Mouse (Mus musculus): ENCODE measurements at regions not wholly inside any gene's neighbourhood (a gene's known extent, or its start where the extent isn't known, plus 50 kb on each side); places are given as distances from the start of the nearest gene placed in this dataset.

GRCm38 (mm10) chr16:12359116-12359515 lies 375.2 kb downstream of the Shisa9 start:
- DNase-seq (ENCODE audit: low spot score in 2 of 2) = peak in 1 of 2 experiments; percentile 11

GRCm38 (mm10) chr16:12389545-12389944 lies 405.6 kb downstream of the Shisa9 start:
- DNase-seq (ENCODE audit: low spot score in 2 of 2) = no peak

- DNase-seq (ENCODE audit: low spot score in 2 of 2) = no peak
Observed at GRCm38 (mm10) chr16:12435697-12436221, 451.8 kb downstream of the Shisa9 start.

DNA sequence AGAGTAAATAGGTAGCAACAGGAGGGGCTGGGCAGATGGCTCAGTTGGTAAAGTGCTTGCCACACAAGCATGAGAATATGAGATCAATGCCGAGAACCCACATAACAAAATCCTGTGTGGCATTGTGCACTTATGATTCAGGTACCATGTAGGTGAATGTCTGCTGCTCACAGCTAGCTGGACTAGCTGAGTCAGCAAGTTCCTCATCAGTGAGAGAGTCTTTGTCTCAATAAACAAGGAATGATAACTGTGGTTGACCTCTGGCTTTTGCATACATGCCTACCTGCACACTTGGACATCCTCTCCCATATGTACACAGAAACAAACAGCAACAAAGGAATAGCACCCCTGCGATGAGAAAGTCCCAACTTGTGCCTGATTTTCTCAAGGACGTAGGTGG lies 454.7 kb downstream of the Shisa9 start:
- DNase-seq (ENCODE audit: low spot score in 2 of 2) = no peak

DNA sequence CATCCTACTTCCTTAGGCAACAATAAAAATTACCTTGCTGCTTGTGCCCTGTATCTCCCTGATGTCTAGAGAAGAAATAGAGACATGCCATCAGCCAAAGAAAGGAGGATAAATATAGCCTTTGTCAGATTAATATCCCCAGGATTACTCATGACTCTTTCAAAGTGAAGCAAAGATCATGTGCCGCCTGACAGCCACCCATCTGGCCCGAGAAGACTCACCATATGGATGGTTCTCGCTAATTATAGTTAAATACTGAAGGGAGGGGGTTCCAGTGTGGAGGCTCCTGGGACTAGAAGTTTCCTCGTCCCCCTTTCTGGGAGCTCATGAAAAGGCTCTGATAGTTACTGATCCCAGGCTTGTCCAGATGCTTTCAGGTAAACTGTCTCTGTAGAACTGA lies 470.9 kb downstream of the Shisa9 start:
- DNase-seq (ENCODE audit: low spot score in 2 of 2) = peak in 1 of 2 experiments; percentile 20

All from layer of hippocampus, postnatal 10 days (tissue).